In genomic region chr8:82678793-82679192, GRCm38 (mm10) we compare ENCODE assay signal across 27 mouse cellular contexts.
DNase-seq lines count a peak whose midpoint lies in the region; ATAC-seq lines count a peak whose summit lies in the region.
"Had no signal": no experiment of that assay in that cellular context is flagged by ENCODE, and none has a peak within 500 bp of the region (broad histone marks: within the 10 kb centered on the region; RNA-seq: fewer than 3 reads in every experiment).

No protein-coding gene starts in this region.

- no peak overlapping the region for H3K27ac ChIP-seq in hindbrain, embryonic 13.5 days
- H3K27ac ChIP-seq in hindbrain, embryonic 10.5 days = no peak overlapping the region
- H3K27ac ChIP-seq in neural tube, embryonic 13.5 days (replicated peaks) = no peak overlapping the region
- H3K27ac ChIP-seq in midbrain, embryonic 14.5 days (replicated peaks; ENCODE audit: low read depth, low read length) = no peak overlapping the region
- H3K27ac ChIP-seq: heart, adult 2 months; heart, embryonic 13.5 days; limb, embryonic 13.5 days; liver, embryonic 14.5 days had no signal

- no peaks in the 10 kb centered on the region for H3K9me3 ChIP-seq in hindbrain, embryonic 13.5 days
- no peaks in the 10 kb centered on the region for H3K9me3 ChIP-seq in hindbrain, embryonic 10.5 days
- H3K9me3 ChIP-seq in neural tube, embryonic 13.5 days = no peaks in the 10 kb centered on the region
- no peaks in the 10 kb centered on the region for H3K9me3 ChIP-seq in midbrain, embryonic 14.5 days (ENCODE audit: control insufficient read depth, low read length)
- H3K9me3 ChIP-seq: G1E; heart, embryonic 13.5 days; limb, embryonic 13.5 days had no signal

- DNase-seq in hindbrain, embryonic 10.5 days (ENCODE audit: low spot score) = no peak
- DNase-seq in neural tube, embryonic 10.5 days (ENCODE audit: extremely low spot score, low spot score) = no peak
- DNase-seq in brain, adult 2 months (ENCODE audit: low read depth, low spot score) = peak; percentile 23
- DNase-seq in midbrain, embryonic 14.5 days = peak; percentile 56
- DNase-seq in frontal cortex, postnatal 10 days (ENCODE audit: low spot score in 2 of 2) = no peak
- no peak for DNase-seq in ovary, postnatal 36 days (ENCODE audit: low spot score)
- DNase-seq: adrenal gland, adult 2 months; B cell, adult 2 months; cerebellum, adult 8-10 months; forebrain, postnatal 0 days; gastrocnemius, postnatal 25 days; heart, adult 2 months; heart, postnatal 14 days; kidney, postnatal 25 days; lung, embryonic 14.5 days; lung, postnatal 36 days; retina, postnatal 1 day; spleen, adult 18-20 months had no signal

- H3K27me3 ChIP-seq in hindbrain, embryonic 13.5 days = no peaks in the 10 kb centered on the region
- H3K27me3 ChIP-seq in hindbrain, embryonic 10.5 days (ENCODE audit: insufficient read depth, poor library complexity, severe bottlenecking) = no peaks in the 10 kb centered on the region
- H3K27me3 ChIP-seq in neural tube, embryonic 13.5 days = no peaks in the 10 kb centered on the region
- no peaks in the 10 kb centered on the region for H3K27me3 ChIP-seq in midbrain, embryonic 14.5 days (ENCODE audit: control insufficient read depth, insufficient read depth, low read length)
- H3K27me3 ChIP-seq: CH12.LX; heart, embryonic 13.5 days; limb, embryonic 13.5 days had no signal

- no peaks in the 10 kb centered on the region for H3K36me3 ChIP-seq in hindbrain, embryonic 13.5 days
- H3K36me3 ChIP-seq in hindbrain, embryonic 10.5 days = no peaks in the 10 kb centered on the region
- H3K36me3 ChIP-seq in neural tube, embryonic 13.5 days = no peaks in the 10 kb centered on the region
- H3K36me3 ChIP-seq in midbrain, embryonic 14.5 days (ENCODE audit: control insufficient read depth, insufficient read depth, low read length) = no peaks in the 10 kb centered on the region
- H3K36me3 ChIP-seq: G1E; heart, embryonic 13.5 days; limb, embryonic 13.5 days had no signal

- H3K4me1 ChIP-seq in hindbrain, embryonic 13.5 days (replicated peaks) = no peaks in the 10 kb centered on the region
- no peaks in the 10 kb centered on the region for H3K4me1 ChIP-seq in hindbrain, embryonic 10.5 days (replicated peaks)
- H3K4me1 ChIP-seq in neural tube, embryonic 13.5 days (replicated peaks) = no peaks in the 10 kb centered on the region
- no peaks in the 10 kb centered on the region for H3K4me1 ChIP-seq in midbrain, embryonic 14.5 days (ENCODE audit: control insufficient read depth, insufficient read depth, low read length)
- H3K4me1 ChIP-seq: heart, embryonic 13.5 days; limb, embryonic 13.5 days had no signal

- 54% methylated on average over 1 of the region's 1 CpGs for WGBS in hindbrain, embryonic 13.5 days
- WGBS in hindbrain, embryonic 10.5 days = 74% methylated on average over 1 of the region's 1 CpGs
- 44% methylated on average over 1 of the region's 1 CpGs for WGBS in neural tube, embryonic 13.5 days
- 58% methylated on average over 1 of the region's 1 CpGs for WGBS in midbrain, embryonic 14.5 days

- H3K4me2 ChIP-seq in hindbrain, embryonic 13.5 days = no peak overlapping the region
- H3K4me2 ChIP-seq in neural tube, embryonic 13.5 days = no peak overlapping the region
- H3K4me2 ChIP-seq in midbrain, embryonic 14.5 days (ENCODE audit: low read length) = no peak overlapping the region
- H3K4me2 ChIP-seq: heart, embryonic 13.5 days; limb, embryonic 13.5 days; lung, embryonic 14.5 days had no signal

- H3K4me3 ChIP-seq in hindbrain, embryonic 13.5 days = no peak overlapping the region
- H3K4me3 ChIP-seq in hindbrain, embryonic 10.5 days = no peak overlapping the region
- no peak overlapping the region for H3K4me3 ChIP-seq in neural tube, embryonic 13.5 days
- H3K4me3 ChIP-seq in midbrain, embryonic 14.5 days (replicated peaks; ENCODE audit: low read depth, low read length) = no peak overlapping the region
- H3K4me3 ChIP-seq: heart, adult 2 months; heart, embryonic 13.5 days; limb, embryonic 13.5 days; myocyte had no signal

- H3K9ac ChIP-seq in hindbrain, embryonic 13.5 days = no peak overlapping the region
- no peak overlapping the region for H3K9ac ChIP-seq in neural tube, embryonic 13.5 days
- H3K9ac ChIP-seq in midbrain, embryonic 14.5 days (replicated peaks; ENCODE audit: low read length) = no peak overlapping the region
- H3K9ac ChIP-seq: forebrain, postnatal 0 days; heart, embryonic 13.5 days; limb, embryonic 13.5 days; liver, embryonic 14.5 days; lung, embryonic 14.5 days had no signal

- ATAC-seq in hindbrain, embryonic 13.5 days (ENCODE audit: low FRiP score) = 0 out of 2 replicates have a peak, but pooled peaks have one; percentile 39
- peak; percentile 27; the same call in 1 of the 2 replicates for ATAC-seq in neural tube, embryonic 13.5 days (ENCODE audit: low read depth)
- ATAC-seq in midbrain, embryonic 14.5 days (ENCODE audit: low FRiP score, low TSS enrichment) = peak; percentile 64; the same call in 1 of the 2 replicates
- ATAC-seq: forebrain, postnatal 0 days; intestine, postnatal 0 days had no signal

Comparison
In these comparisons a context has a peak if more than half of its experiments do, and no peak if none do; other contexts are left out.
1. DNase-seq: peak in brain, adult 2 months (single experiment) and midbrain, embryonic 14.5 days (single experiment); none in hindbrain, embryonic 10.5 days (single experiment), neural tube, embryonic 10.5 days (single experiment), frontal cortex, postnatal 10 days (0 of 2) and ovary, postnatal 36 days (single experiment).
2. Peak in every context shown above with its lines, with median percentiles within 50 percentile points of each other: ATAC-seq.